Mouse (Mus musculus): ENCODE measurements around the gene Vtn. TPM values are rescaled to one million over a fixed set of nuclear protein-coding genes. Genes with fewer than 3 reads are reported as not detected.
"Not testable (repeated sequence)": the region's sequence is repeated elsewhere in the genome, so short reads cannot be mapped to it uniquely, and the experiment has no call there.

Vtn gene
- polyA plus RNA-seq, 1 experiment from 2014 or later: 297 TPM

GRCm38 (mm10) chr11:78521880-78522279, 23.0 kb downstream of the Vtn start:
- H3K4me1 ChIP-seq (replicated peaks): no peaks in the 10 kb centered on the region
- no peaks in the 10 kb centered on the region for H3K9me3 ChIP-seq (replicated peaks)
- H3K36me3 ChIP-seq: peaks cover 87% of the 10 kb centered on the region
- no peak overlapping the region for H3K4me3 ChIP-seq (replicated peaks)
- ATAC-seq (ENCODE audit: low read depth) (no peak), DNase-seq (no peak)
- no peaks in the 10 kb centered on the region for H3K27me3 ChIP-seq
- no peak overlapping the region for H3K4me2 ChIP-seq
- no peak overlapping the region for H3K27ac ChIP-seq
- H3K9ac ChIP-seq: no peak overlapping the region
- WGBS (ENCODE audit: insufficient replicate concordance): 83% methylated on average over 3 of the region's 3 CpGs

GRCm38 (mm10) chr11:78522481-78522997, 23.6 kb downstream of the Vtn start:
- H3K27me3 ChIP-seq: no peaks in the 10 kb centered on the region
- DNase-seq: no peak
- H3K36me3 ChIP-seq: peaks cover 91% of the 10 kb centered on the region
- H3K4me1 ChIP-seq (replicated peaks): no peaks in the 10 kb centered on the region
- no peak for ATAC-seq (ENCODE audit: low read depth)
- H3K9me3 ChIP-seq (replicated peaks): no peaks in the 10 kb centered on the region
- WGBS (ENCODE audit: insufficient replicate concordance): 69% methylated on average over 1 of the region's 1 CpGs
- no peak overlapping the region for H3K9ac ChIP-seq
- no peak overlapping the region for H3K4me2 ChIP-seq
- no peak overlapping the region for H3K27ac ChIP-seq
- no peak overlapping the region for H3K4me3 ChIP-seq (replicated peaks)

GRCm38 (mm10) chr11:78523241-78523955, 24.5 kb downstream of the Vtn start:
- ATAC-seq (ENCODE audit: low read depth) (no peak), DNase-seq (no peak)
- Histone ChIP-seq H3K36me3 (peaks cover 91% of the 10 kb centered on the region), H3K27me3 (no peaks in the 10 kb centered on the region), H3K27ac (no peak overlapping the region), H3K9ac (no peak overlapping the region), H3K4me3 (replicated peaks) (no peak overlapping the region), H3K9me3 (replicated peaks) (no peaks in the 10 kb centered on the region), H3K4me1 (replicated peaks) (no peaks in the 10 kb centered on the region), H3K4me2 (no peak overlapping the region)
- WGBS (ENCODE audit: insufficient replicate concordance): 78% methylated on average over 9 of the region's 9 CpGs

- Histone ChIP-seq H3K36me3 (peaks cover 85% of the 10 kb centered on the region), H3K4me2 (no peak overlapping the region), H3K9me3 (replicated peaks) (no peaks in the 10 kb centered on the region), H3K27me3 (no peaks in the 10 kb centered on the region), H3K4me3 (replicated peaks) (no peak overlapping the region), H3K4me1 (replicated peaks) (no peaks in the 10 kb centered on the region), H3K9ac (no peak overlapping the region), H3K27ac (no peak overlapping the region)
- DNase-seq: no peak
- WGBS (ENCODE audit: insufficient replicate concordance): 76% methylated on average over 2 of the region's 2 CpGs
- no peak for ATAC-seq (ENCODE audit: low read depth)
These were observed 25.9 kb downstream of the Vtn start for GRCm38 (mm10) chr11:78524838-78525237.

GRCm38 (mm10) chr11:78528714-78529113, 29.8 kb downstream of the Vtn start:
- no peak overlapping the region for H3K27ac ChIP-seq
- no peaks in the 10 kb centered on the region for H3K27me3 ChIP-seq
- no peak for ATAC-seq (ENCODE audit: low read depth)
- H3K36me3 ChIP-seq: peaks cover 48% of the 10 kb centered on the region
- no peak overlapping the region for H3K4me3 ChIP-seq (replicated peaks)
- H3K9me3 ChIP-seq (replicated peaks): no peaks in the 10 kb centered on the region
- no peak overlapping the region for H3K9ac ChIP-seq
- WGBS (ENCODE audit: insufficient replicate concordance): 77% methylated on average over 9 of the region's 9 CpGs
- DNase-seq: no peak
- no peaks in the 10 kb centered on the region; the same call in 1 of the 2 replicates for H3K4me1 ChIP-seq (replicated peaks)
- no peak overlapping the region for H3K4me2 ChIP-seq

GRCm38 (mm10) chr11:78530001-78530400, 31.1 kb downstream of the Vtn start:
- Histone ChIP-seq H3K4me1 (replicated peaks) (peaks cover 10% of the 10 kb centered on the region), H3K27me3 (no peaks in the 10 kb centered on the region), H3K9me3 (replicated peaks) (no peaks in the 10 kb centered on the region), H3K27ac (no peak overlapping the region), H3K9ac (no peak overlapping the region), H3K4me2 (no peak overlapping the region), H3K36me3 (peaks cover 35% of the 10 kb centered on the region), H3K4me3 (replicated peaks) (no peak overlapping the region)
- DNase-seq (no peak), ATAC-seq (ENCODE audit: low read depth) (no peak)
- 74% methylated on average over 12 of the region's 12 CpGs for WGBS (ENCODE audit: insufficient replicate concordance)

GRCm38 (mm10) chr11:78531046-78531445, 32.2 kb downstream of the Vtn start:
- H3K27ac ChIP-seq: peak overlapping the region; percentile 24; the same call in 1 of the 2 replicates
- 52% methylated on average over 6 of the region's 6 CpGs for WGBS (ENCODE audit: insufficient replicate concordance)
- DNase-seq (no peak), ATAC-seq (ENCODE audit: low read depth) (no peak)
- H3K36me3 ChIP-seq: peaks cover 30% of the 10 kb centered on the region
- no peak overlapping the region for H3K4me2 ChIP-seq
- no peaks in the 10 kb centered on the region for H3K9me3 ChIP-seq (replicated peaks)
- no peaks in the 10 kb centered on the region for H3K27me3 ChIP-seq
- H3K4me1 ChIP-seq (replicated peaks): peaks cover 16% of the 10 kb centered on the region
- no peak overlapping the region for H3K4me3 ChIP-seq (replicated peaks)
- H3K9ac ChIP-seq: no peak overlapping the region

- Histone ChIP-seq H3K36me3 (peaks cover 26% of the 10 kb centered on the region), H3K4me1 (replicated peaks) (peaks cover 16% of the 10 kb centered on the region)
- H3K9ac ChIP-seq; H3K27ac ChIP-seq; H3K4me2 ChIP-seq; DNase-seq; ATAC-seq (ENCODE audit: low read depth); H3K4me3 ChIP-seq (replicated peaks); H3K9me3 ChIP-seq (replicated peaks); H3K27me3 ChIP-seq: not testable (repeated sequence)
- WGBS (ENCODE audit: insufficient replicate concordance): 75% methylated on average over 10 of the region's 10 CpGs
These were observed 32.6 kb downstream of the Vtn start for GRCm38 (mm10) chr11:78531515-78531914.

GRCm38 (mm10) chr11:78534516-78534915, 35.6 kb downstream of the Vtn start:
- no peak for DNase-seq
- Histone ChIP-seq H3K4me1 (replicated peaks) (peaks cover 39% of the 10 kb centered on the region), H3K27me3 (no peaks in the 10 kb centered on the region), H3K9me3 (replicated peaks) (no peaks in the 10 kb centered on the region), H3K9ac (peak overlapping the region; percentile 73; the same call in 1 of the 2 replicates), H3K4me2 (peak overlapping the region; percentile 94), H3K36me3 (peaks cover 4% of the 10 kb centered on the region), H3K27ac (no peak overlapping the region), H3K4me3 (replicated peaks) (peak overlapping the region; percentile 85; the same call in 1 of the 2 replicates)
- WGBS (ENCODE audit: insufficient replicate concordance): 69% methylated on average over 4 of the region's 4 CpGs
- no peak for ATAC-seq (ENCODE audit: low read depth)

GRCm38 (mm10) chr11:78535376-78536079, 36.6 kb downstream of the Vtn start:
- peak overlapping the region; percentile 84 for H3K27ac ChIP-seq
- under 1% methylated on average over 23 of the region's 23 CpGs for WGBS (ENCODE audit: insufficient replicate concordance)
- H3K9me3 ChIP-seq (replicated peaks): no peaks in the 10 kb centered on the region
- no peak for ATAC-seq (ENCODE audit: low read depth)
- H3K27me3 ChIP-seq: no peaks in the 10 kb centered on the region
- H3K9ac ChIP-seq: peak overlapping the region; percentile 73
- no peak for DNase-seq
- peak overlapping the region; percentile 94 for H3K4me2 ChIP-seq
- peaks cover 42% of the 10 kb centered on the region for H3K4me1 ChIP-seq (replicated peaks)
- peak overlapping the region; percentile 85 for H3K4me3 ChIP-seq (replicated peaks)
- H3K36me3 ChIP-seq: peaks cover 15% of the 10 kb centered on the region

GRCm38 (mm10) chr11:78536080-78536689, 37.3 kb downstream of the Vtn start, which contains the start of the genes Tnfaip1 and Ift20:
Gene Tnfaip1 (minus strand): TSS chr11:78536332.
Gene Ift20 (plus strand): TSS chr11:78536361.
- ATAC-seq (ENCODE audit: low read depth) (peak; percentile 96), DNase-seq (peak; percentile 99)
- Histone ChIP-seq H3K4me2 (peak within 1 kb of the TSS; percentile 94), H3K27ac (peak within 1 kb of the TSS; percentile 90), H3K4me3 (replicated peaks) (peak within 1 kb of the TSS; percentile 85), H3K9me3 (replicated peaks) (no peaks in the 10 kb centered on the region), H3K27me3 (no peaks in the 10 kb centered on the region), H3K4me1 (replicated peaks) (peaks cover 43% of the 10 kb centered on the region), H3K9ac (peak within 1 kb of the TSS; percentile 94), H3K36me3 (peaks cover 21% of the 10 kb centered on the region)
- under 1% methylated on average over 52 of the region's 52 CpGs for WGBS (ENCODE audit: insufficient replicate concordance)
